Mouse (Mus musculus) hindbrain, postnatal 0 days (tissue): ENCODE measurements around the gene Sox9. TPM values are rescaled to one million over a fixed set of nuclear protein-coding genes. Genes with fewer than 3 reads are reported as not detected.
A peak's percentile ranks its signal among the peaks of the same experiment; 100 is the strongest.

Experiments
- ATAC-seq: fragments of 200-750 bp; cut with Nextera tagmentation; 2 replicates; pipeline ENCODE4 v1.8.0; 2017; ENCODE audit warnings: mild to moderate bottlenecking, moderate TSS enrichment, moderate library complexity
- DNase-seq: peaks from one replicate; pipeline ENCODE4 v3.0.0-alpha.2; 2015; ENCODE audit warnings: low spot score
- H3K27ac ChIP-seq: fragments of 300-500 bp; sonication (generic); 2 replicates; pipeline ENCODE4 v1.5.1; 2014; ENCODE audit warnings: mild to moderate bottlenecking
- H3K27me3 ChIP-seq: fragments of 300-500 bp; sonication (generic); 2 replicates; pipeline ENCODE4 v1.6.1; 2014; ENCODE audit warnings: low read length, mixed read lengths; ENCODE audit not compliant: insufficient read depth
- H3K36me3 ChIP-seq: fragments of 300-500 bp; sonication (generic); 2 replicates; pipeline ENCODE4 v1.6.1; 2014; ENCODE audit warnings: low read length, mixed read lengths; ENCODE audit not compliant: insufficient read depth
- H3K4me1 ChIP-seq: fragments of 300-500 bp; sonication (generic); 2 replicates; pipeline ENCODE4 v1.6.1; 2014; ENCODE audit warnings: antibody characterized with exemption, low read length, mixed read lengths; ENCODE audit not compliant: insufficient read depth
- H3K4me2 ChIP-seq: fragments of 300-500 bp; sonication (generic); 2 replicates; pipeline ENCODE4 v1.6.1; 2014; ENCODE audit warnings: low read depth, mild to moderate bottlenecking, low read length, moderate library complexity, mixed read lengths
- H3K4me3 ChIP-seq: fragments of 300-500 bp; sonication (generic); 2 replicates; pipeline ENCODE4 v1.5.1; 2014; ENCODE audit warnings: low read length
- H3K9ac ChIP-seq: fragments of 300-500 bp; sonication (generic); replicated peaks from 2 replicates; pipeline ENCODE4 v1.6.1; 2014; ENCODE audit warnings: mild to moderate bottlenecking, low read length, moderate library complexity, mixed read lengths
- H3K9me3 ChIP-seq: fragments of 300-500 bp; sonication (generic); 2 replicates; pipeline ENCODE4 v1.6.1; 2016; ENCODE audit warnings: low read length, mixed read lengths
- CTCF ChIP-seq: IDR thresholded peaks from 2 replicates; pipeline ENCODE4 v1.5.1; 2016; ENCODE audit warnings: antibody characterized with exemption, control low read depth, low read depth
- WGBS: fragments of 180-500 bp; shearing (Covaris S2); extraction: QIAGEN DNeasy Blood & Tissue Kit; methylation state at CpG from one replicate; pipeline ENCODE4 v1.1.7; 2014; 5-methylcytosine and 5-hydroxymethylcytosine counted together
- polyA plus RNA-seq: library from polyadenylated mRNA; unstranded; fragments of >200 nt; fragmentation: Nextera tagmentation; extraction: Ambion mirVana; gene quantifications from 2 replicates; pipeline ENCODE4 v1.2.1, GENCODE M21; 2015
- total RNA-seq: library from RNA; depleted of rRNA; stranded (reverse); fragments of >200 nt; gene quantifications from 2 replicates; pipeline ENCODE4 v1.2.3, GENCODE M21; 2014

The Sox9 gene
- total and polyA plus RNA-seq, 2 experiments from 2014 or later = 11.7 to 45.5 TPM

- Histone ChIP-seq H3K27ac (peak overlapping the region; percentile 83), H3K9me3 (no peaks in the 10 kb centered on the region), H3K27me3 (no peaks in the 10 kb centered on the region), H3K9ac (peak overlapping the region; percentile 72), H3K4me2 (peak overlapping the region; percentile 94), H3K36me3 (no peaks in the 10 kb centered on the region), H3K4me3 (peak overlapping the region; percentile 70), H3K4me1 (0 out of 2 replicates have a peak, but pooled peaks cover 6% of the 10 kb centered on the region)
- TF ChIP-seq CTCF = no peak
- WGBS = under 1% methylated on average over 40 of the region's 42 CpGs
- ATAC-seq (no peak), DNase-seq (peak; percentile 62)
These were observed 1.6 kb downstream of the Sox9 start for GRCm38 (mm10) chr11:112783401-112784346.

- Histone ChIP-seq H3K4me2 (peak overlapping the region; percentile 94), H3K4me3 (peak overlapping the region; percentile 70), H3K4me1 (0 out of 2 replicates have a peak, but pooled peaks cover 6% of the 10 kb centered on the region), H3K9ac (peak overlapping the region; percentile 72), H3K27me3 (no peaks in the 10 kb centered on the region), H3K9me3 (no peaks in the 10 kb centered on the region), H3K36me3 (no peaks in the 10 kb centered on the region), H3K27ac (peak overlapping the region; percentile 83)
- TF ChIP-seq CTCF = no peak
- 2% methylated on average over 29 of the region's 30 CpGs for WGBS
- ATAC-seq (no peak), DNase-seq (peak; percentile 45)
These were observed 2.4 kb downstream of the Sox9 start for GRCm38 (mm10) chr11:112784347-112784902.

GRCm38 (mm10) chr11:112784903-112785381 lies 2.9 kb downstream of the Sox9 start:
- peak; percentile 60 for DNase-seq
- 0 out of 2 replicates have a peak, but pooled peaks have one; percentile 16 for ATAC-seq
- Histone ChIP-seq H3K27ac (peak overlapping the region; percentile 83; the same call in 1 of the 2 replicates), H3K4me2 (peak overlapping the region; percentile 94), H3K4me3 (peak overlapping the region; percentile 70), H3K9ac (peak overlapping the region; percentile 72), H3K4me1 (0 out of 2 replicates have a peak, but pooled peaks cover 6% of the 10 kb centered on the region), H3K27me3 (no peaks in the 10 kb centered on the region), H3K9me3 (no peaks in the 10 kb centered on the region), H3K36me3 (no peaks in the 10 kb centered on the region)
- 2% methylated on average over 34 of the region's 34 CpGs for WGBS
- TF ChIP-seq CTCF = no peak

- no peak for TF ChIP-seq CTCF
- Histone ChIP-seq H3K4me3 (peak overlapping the region; percentile 70), H3K9ac (peak overlapping the region; percentile 72; the same call in 1 of the 2 replicates), H3K27ac (no peak overlapping the region), H3K27me3 (no peaks in the 10 kb centered on the region), H3K4me1 (0 out of 2 replicates have a peak, but pooled peaks cover 6% of the 10 kb centered on the region), H3K9me3 (no peaks in the 10 kb centered on the region), H3K4me2 (peak overlapping the region; percentile 94), H3K36me3 (no peaks in the 10 kb centered on the region)
- peak; percentile 69 for DNase-seq
- WGBS = 12% methylated on average over 8 of the region's 8 CpGs
- ATAC-seq = no peak
These were observed 3.6 kb downstream of the Sox9 start for GRCm38 (mm10) chr11:112785581-112785980.

GRCm38 (mm10) chr11:112786427-112786826 lies 4.4 kb downstream of the Sox9 start:
- H3K27ac ChIP-seq = 0 out of 2 replicates have a peak overlapping the region, but pooled peaks have one; percentile 11
- H3K4me3 ChIP-seq = peak overlapping the region; percentile 19; the same call in 1 of the 2 replicates
- 0 out of 2 replicates have a peak overlapping the region, but pooled peaks have one; percentile 24 for H3K9ac ChIP-seq
- no peaks in the 10 kb centered on the region for H3K4me1 ChIP-seq
- H3K9me3 ChIP-seq = no peaks in the 10 kb centered on the region
- peak overlapping the region; percentile 94 for H3K4me2 ChIP-seq
- no peak for TF ChIP-seq CTCF
- DNase-seq (peak; percentile 29), ATAC-seq (no peak)
- H3K27me3 ChIP-seq = no peaks in the 10 kb centered on the region
- WGBS = 47% methylated on average over 4 of the region's 4 CpGs
- no peaks in the 10 kb centered on the region for H3K36me3 ChIP-seq

GRCm38 (mm10) chr11:112788296-112788695 lies 6.3 kb downstream of the Sox9 start:
- H3K27me3 ChIP-seq = no peaks in the 10 kb centered on the region
- WGBS = 23% methylated on average over 13 of the region's 13 CpGs
- DNase-seq (no peak), ATAC-seq (no peak)
- H3K4me1 ChIP-seq = no peaks in the 10 kb centered on the region
- H3K9ac ChIP-seq = no peak overlapping the region
- H3K4me2 ChIP-seq = no peak overlapping the region
- H3K9me3 ChIP-seq = no peaks in the 10 kb centered on the region
- no peaks in the 10 kb centered on the region for H3K36me3 ChIP-seq
- H3K27ac ChIP-seq = peak overlapping the region; percentile 26; the same call in 1 of the 2 replicates
- TF ChIP-seq CTCF = no peak
- no peak overlapping the region for H3K4me3 ChIP-seq
